Mouse (Mus musculus) liver, postnatal 0 days (tissue): ENCODE results near the gene Smyd3.

Experiments used
- CTCF ChIP-seq: sonication (generic); IDR thresholded peaks from 2 replicates; pipeline ENCODE4 v1.5.1; 2016; ENCODE audit warnings: antibody characterized with exemption, low read depth
- EP300 ChIP-seq: IDR thresholded peaks from 2 replicates; pipeline ENCODE4 v1.6.1; 2016; ENCODE audit warnings: antibody characterized with exemption, low read depth, mild to moderate bottlenecking

- TF ChIP-seq CTCF (no peak), EP300 (no peak)
These were observed 539.1 kb downstream of the Smyd3 start for GRCm38 (mm10) chr1:178978617-178979245.
